9 mouse cellular contexts compared by ENCODE assay signal in the genomic region with DNA sequence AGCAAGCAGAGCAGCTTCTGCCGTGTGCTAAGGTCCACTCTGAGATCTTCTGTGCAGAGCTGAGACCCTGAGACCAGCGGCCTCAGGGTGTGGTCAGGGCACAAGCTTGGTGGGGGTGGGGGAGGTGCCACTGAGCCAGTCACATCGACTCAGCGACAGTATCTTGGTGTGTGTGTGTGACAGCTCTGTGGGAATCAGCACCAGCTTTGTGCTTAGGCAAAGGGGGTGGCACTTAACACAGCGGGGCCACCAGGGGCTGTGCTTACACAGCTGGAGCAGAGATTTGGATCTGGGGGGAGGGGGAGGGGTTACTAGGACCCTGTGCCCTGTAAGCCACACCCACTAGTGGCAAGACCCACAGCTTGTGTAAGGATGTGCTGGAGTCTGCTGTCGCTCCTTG.
DNase-seq lines count a peak whose midpoint lies in the region; ATAC-seq and TF ChIP-seq lines count a peak whose summit lies in the region.
"Had no signal": no experiment of that assay in that cellular context is flagged by ENCODE, and none has a peak within 500 bp of the region (broad histone marks: within the 10 kb centered on the region; RNA-seq: fewer than 3 reads in every experiment).

No protein-coding gene starts in this region.

- no peak for DNase-seq in lung, postnatal 0 days (ENCODE audit: low spot score)
- no peak for DNase-seq in lung, adult 2 months
- DNase-seq in gastrocnemius, postnatal 10 days: no peak
- DNase-seq: gastrocnemius, postnatal 25 days had no signal

- no peak overlapping the region for H3K9ac ChIP-seq in lung, postnatal 0 days (replicated peaks; ENCODE audit: low read depth)
- H3K9ac ChIP-seq in forebrain, embryonic 12.5 days: no peak overlapping the region
- H3K9ac ChIP-seq in limb, embryonic 13.5 days: 0 out of 2 replicates have a peak overlapping the region, but pooled peaks have one; percentile 19
- no peak overlapping the region; the same call in 1 of the 2 replicates for H3K9ac ChIP-seq in stomach, embryonic 16.5 days (ENCODE audit: low read length)

- no peak overlapping the region for H3K27ac ChIP-seq in lung, postnatal 0 days (ENCODE audit: low read length)
- peak overlapping the region; percentile 84 for H3K27ac ChIP-seq in forebrain, embryonic 12.5 days
- H3K27ac ChIP-seq in limb, embryonic 13.5 days: peak overlapping the region; percentile 79; the same call in 1 of the 2 replicates
- peak overlapping the region; percentile 31; the same call in 1 of the 2 replicates for H3K27ac ChIP-seq in stomach, embryonic 16.5 days (ENCODE audit: low read length)
- H3K27ac ChIP-seq: macrophage had no signal

- H3K4me3 ChIP-seq in lung, postnatal 0 days (ENCODE audit: low read depth, low read length): no peak overlapping the region
- H3K4me3 ChIP-seq in lung, adult 2 months (replicated peaks; ENCODE audit: extremely low read depth, low read depth, low read length): no peak overlapping the region
- no peak overlapping the region for H3K4me3 ChIP-seq in forebrain, embryonic 12.5 days (replicated peaks)
- H3K4me3 ChIP-seq in limb, embryonic 13.5 days: no peak overlapping the region
- H3K4me3 ChIP-seq in stomach, embryonic 16.5 days (replicated peaks; ENCODE audit: low read length): no peak overlapping the region

- peak; percentile 14; the same call in 1 of the 2 replicates for ATAC-seq in lung, postnatal 0 days
- peak; percentile 33 for ATAC-seq in forebrain, embryonic 12.5 days (ENCODE audit: low FRiP score)
- ATAC-seq in limb, embryonic 13.5 days (ENCODE audit: low FRiP score, low read depth): 0 out of 2 replicates have a peak, but pooled peaks have one; percentile 26
- peak; percentile 4; the same call in 1 of the 2 replicates for ATAC-seq in stomach, embryonic 16.5 days (ENCODE audit: insufficient read depth, low FRiP score)
- ATAC-seq in frontal cortex, adult (ENCODE audit: low TSS enrichment): no peak

- H3K4me1 ChIP-seq in lung, postnatal 0 days (ENCODE audit: insufficient read depth, low read depth, low read length): no peaks in the 10 kb centered on the region
- peaks cover 19% of the 10 kb centered on the region for H3K4me1 ChIP-seq in lung, adult 2 months (ENCODE audit: control insufficient read depth, insufficient read depth, low read length)
- H3K4me1 ChIP-seq in forebrain, embryonic 12.5 days: peaks cover 35% of the 10 kb centered on the region
- peaks cover 35% of the 10 kb centered on the region for H3K4me1 ChIP-seq in limb, embryonic 13.5 days
- peaks cover 22% of the 10 kb centered on the region for H3K4me1 ChIP-seq in stomach, embryonic 16.5 days (ENCODE audit: control insufficient read depth, insufficient read depth, low read length)

- peaks cover 25% of the 10 kb centered on the region; the same call in 1 of the 2 replicates for H3K36me3 ChIP-seq in lung, postnatal 0 days (ENCODE audit: insufficient read depth, low read length)
- peaks cover 82% of the 10 kb centered on the region for H3K36me3 ChIP-seq in forebrain, embryonic 12.5 days (replicated peaks)
- peaks cover 92% of the 10 kb centered on the region for H3K36me3 ChIP-seq in limb, embryonic 13.5 days
- peaks cover 22% of the 10 kb centered on the region for H3K36me3 ChIP-seq in stomach, embryonic 16.5 days (ENCODE audit: control insufficient read depth, insufficient read depth, low read length)

- no peaks in the 10 kb centered on the region for H3K9me3 ChIP-seq in lung, postnatal 0 days (ENCODE audit: low read length)
- H3K9me3 ChIP-seq in forebrain, embryonic 12.5 days: no peaks in the 10 kb centered on the region
- no peaks in the 10 kb centered on the region for H3K9me3 ChIP-seq in limb, embryonic 13.5 days
- H3K9me3 ChIP-seq in stomach, embryonic 16.5 days (replicated peaks; ENCODE audit: control insufficient read depth, low read length): no peaks in the 10 kb centered on the region; the same call in 1 of the 2 replicates

- no peak for TF ChIP-seq CTCF in lung, postnatal 0 days (IDR thresholded peaks at IDR 0.05)
- no peak for TF ChIP-seq CTCF in lung, adult 2 months (IDR thresholded peaks at IDR 0.05; ENCODE audit: insufficient read depth, low read length)

- TF ChIP-seq EP300 in lung, postnatal 0 days (IDR thresholded peaks at IDR 0.05): no peak

- no peak overlapping the region for H3K4me2 ChIP-seq in lung, postnatal 0 days (replicated peaks; ENCODE audit: low read depth, low read length)
- peak overlapping the region; percentile 13; the same call in 1 of the 2 replicates for H3K4me2 ChIP-seq in forebrain, embryonic 12.5 days
- H3K4me2 ChIP-seq in limb, embryonic 13.5 days (replicated peaks): peak overlapping the region; percentile 23; the same call in 1 of the 2 replicates
- H3K4me2 ChIP-seq in stomach, embryonic 16.5 days (ENCODE audit: low read depth, low read length): no peak overlapping the region

- TF ChIP-seq POLR2A in lung, adult 2 months (IDR thresholded peaks at IDR 0.05; ENCODE audit: borderline replicate concordance, extremely low read depth, low read depth, low read length): no peak

- no peaks in the 10 kb centered on the region for H3K27me3 ChIP-seq in lung, postnatal 0 days (replicated peaks; ENCODE audit: insufficient read depth, low read length)
- H3K27me3 ChIP-seq in forebrain, embryonic 12.5 days: no peaks in the 10 kb centered on the region; the same call in 1 of the 2 replicates
- no peaks in the 10 kb centered on the region for H3K27me3 ChIP-seq in limb, embryonic 13.5 days
- H3K27me3 ChIP-seq in stomach, embryonic 16.5 days (ENCODE audit: control insufficient read depth, insufficient read depth, low read length): no peaks in the 10 kb centered on the region

- WGBS in lung, postnatal 0 days: 15% methylated on average over 5 of the region's 6 CpGs
- WGBS in lung, adult 2 months: 49% methylated on average over 6 of the region's 6 CpGs
- 28% methylated on average over 6 of the region's 6 CpGs for WGBS in forebrain, embryonic 12.5 days
- 47% methylated on average over 6 of the region's 6 CpGs for WGBS in limb, embryonic 13.5 days
- 22% methylated on average over 6 of the region's 6 CpGs for WGBS in stomach, embryonic 16.5 days

Comparison
In these comparisons a context has a peak if more than half of its experiments do, and no peak if none do; other contexts are left out.
1. H3K4me2 ChIP-seq: peak in forebrain, embryonic 12.5 days (single experiment) and limb, embryonic 13.5 days (single experiment); none in lung, postnatal 0 days (single experiment) and stomach, embryonic 16.5 days (single experiment).